Mouse (Mus musculus): ENCODE data around the gene Dusp12. TPM values are rescaled to one million over a fixed set of nuclear protein-coding genes. Genes with fewer than 3 reads are reported as not detected.

Gene Dusp12
- polyA plus RNA-seq, 1 experiment from 2014 or later, result 29.3 TPM

DNA sequence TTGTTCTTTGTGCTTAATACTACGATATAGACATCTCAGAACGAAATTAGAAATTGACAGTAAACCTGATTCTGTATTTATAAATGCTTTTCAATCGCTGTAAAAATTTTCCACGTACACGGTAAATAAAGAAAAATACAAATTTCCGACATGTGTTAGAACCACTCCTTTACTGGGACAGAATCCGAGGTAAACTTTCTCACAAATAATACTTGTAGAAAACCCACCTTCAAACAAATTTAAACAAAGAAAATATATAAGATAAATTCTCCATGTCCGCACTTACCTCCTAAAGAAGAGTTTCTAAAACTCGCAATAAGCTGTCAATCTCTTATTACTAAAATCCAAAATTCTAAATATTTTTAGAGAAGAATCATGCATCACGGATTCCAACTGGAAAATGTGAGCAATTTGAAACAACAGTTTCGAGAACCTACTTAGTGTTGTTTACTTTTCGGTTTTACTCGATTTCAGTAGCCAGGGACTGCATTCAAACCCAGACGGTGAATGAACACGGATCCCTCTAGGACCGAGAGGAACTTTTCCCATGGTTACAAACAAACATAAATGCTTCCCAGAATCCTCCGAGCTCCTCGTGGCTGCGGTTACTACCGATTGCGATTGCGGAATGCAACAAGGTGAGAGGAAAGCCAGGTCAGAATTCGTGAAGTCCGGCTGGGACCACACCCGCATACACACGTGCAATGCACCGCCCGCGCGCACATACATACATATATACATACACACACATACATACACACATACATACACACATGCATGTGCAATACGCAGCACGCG lies 17.0 kb downstream of the Dusp12 start:
- H3K27ac ChIP-seq (ENCODE audit: low read depth, low read length), result no peak overlapping the region

GRCm38 (mm10) chr1:170867691-170868105 lies 17.6 kb downstream of the Dusp12 start, which contains the start of gene Atf6:
Gene Atf6, minus strand, starts transcription at chr1:170867771.
- peak within 1 kb of the TSS; percentile 75 for H3K9ac ChIP-seq (ENCODE audit: low read length)
- peak; percentile 96 for DNase-seq (ENCODE audit: low spot score)
- no peaks in the 10 kb centered on the region for H3K4me1 ChIP-seq (replicated peaks; ENCODE audit: control insufficient read depth, insufficient read depth, low read length)
- under 1% methylated on average over 25 of the region's 25 CpGs for WGBS
- ATAC-seq (replicated peaks; ENCODE audit: low FRiP score), result peak; percentile 77
- H3K27ac ChIP-seq (ENCODE audit: low read depth, low read length), result 0 out of 2 replicates have a peak within 1 kb of the TSS, but pooled peaks have one; percentile 18
- H3K4me3 ChIP-seq (ENCODE audit: low read depth, low read length), result peak within 1 kb of the TSS; percentile 84
- no peaks in the 10 kb centered on the region for H3K36me3 ChIP-seq (ENCODE audit: control insufficient read depth, insufficient read depth, low read length)
- no peaks in the 10 kb centered on the region for H3K27me3 ChIP-seq (ENCODE audit: control insufficient read depth, insufficient read depth, low read length)
- no peaks in the 10 kb centered on the region for H3K9me3 ChIP-seq (ENCODE audit: control insufficient read depth, low read length)
- peak within 1 kb of the TSS; percentile 76 for H3K4me2 ChIP-seq (ENCODE audit: low read depth, low read length, severe bottlenecking)

More for the DNA sequence above, 17.0 kb downstream of the Dusp12 start:
- Histone ChIP-seq H3K9ac (ENCODE audit: low read length) (peak overlapping the region; percentile 60), H3K36me3 (ENCODE audit: control insufficient read depth, insufficient read depth, low read length) (no peaks in the 10 kb centered on the region), H3K4me2 (ENCODE audit: low read depth, low read length, severe bottlenecking) (peak overlapping the region; percentile 76), H3K27me3 (ENCODE audit: control insufficient read depth, insufficient read depth, low read length) (no peaks in the 10 kb centered on the region), H3K9me3 (ENCODE audit: control insufficient read depth, low read length) (no peaks in the 10 kb centered on the region), H3K4me3 (ENCODE audit: low read depth, low read length) (peak overlapping the region; percentile 84), H3K4me1 (replicated peaks; ENCODE audit: control insufficient read depth, insufficient read depth, low read length) (no peaks in the 10 kb centered on the region)
- ATAC-seq (replicated peaks; ENCODE audit: low FRiP score), result peak; percentile 82
- peak; percentile 81 for DNase-seq (ENCODE audit: low spot score)
- WGBS, result under 1% methylated on average over 33 of the region's 33 CpGs

DNA sequence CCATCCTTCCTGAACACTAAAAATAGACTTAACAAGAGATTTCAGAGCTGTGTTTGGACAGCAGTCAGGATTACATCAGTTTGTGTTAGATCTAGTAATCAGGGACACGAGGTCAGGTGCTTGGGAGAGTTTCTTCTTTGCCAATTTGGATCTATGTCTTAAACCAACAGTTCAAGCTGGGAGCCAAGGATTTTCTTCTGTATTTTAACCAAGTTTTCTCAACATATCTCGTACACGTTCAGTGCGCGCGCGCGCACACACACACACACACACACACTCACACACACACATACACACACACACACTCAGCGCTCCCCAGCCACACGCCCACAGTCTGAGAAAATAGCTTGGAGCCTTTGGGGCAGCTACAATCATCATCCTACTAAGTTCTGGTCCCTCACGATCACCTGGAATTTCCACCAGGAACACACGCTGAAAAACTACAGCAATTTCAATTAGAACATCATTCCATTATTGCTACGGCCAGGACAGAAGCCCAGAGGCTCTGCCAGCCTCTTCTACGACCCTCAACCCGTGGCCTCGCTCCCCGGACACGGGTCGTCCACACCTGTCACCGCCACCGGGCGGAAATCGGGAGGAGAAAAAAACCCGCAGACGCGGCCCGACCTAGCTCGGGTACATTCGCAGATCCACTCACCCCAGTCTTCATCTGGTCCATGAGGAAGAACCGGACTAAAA lies 18.2 kb downstream of the Dusp12 start:
- Histone ChIP-seq H3K4me1 (replicated peaks; ENCODE audit: control insufficient read depth, insufficient read depth, low read length) (no peaks in the 10 kb centered on the region), H3K4me2 (ENCODE audit: low read depth, low read length, severe bottlenecking) (peak overlapping the region; percentile 76), H3K27me3 (ENCODE audit: control insufficient read depth, insufficient read depth, low read length) (no peaks in the 10 kb centered on the region), H3K9me3 (ENCODE audit: control insufficient read depth, low read length) (no peaks in the 10 kb centered on the region), H3K36me3 (ENCODE audit: control insufficient read depth, insufficient read depth, low read length) (no peaks in the 10 kb centered on the region), H3K4me3 (ENCODE audit: low read depth, low read length) (peak overlapping the region; percentile 84), H3K27ac (ENCODE audit: low read depth, low read length) (0 out of 2 replicates have a peak overlapping the region, but pooled peaks have one; percentile 18), H3K9ac (ENCODE audit: low read length) (peak overlapping the region; percentile 75)
- DNase-seq (ENCODE audit: low spot score) (no peak), ATAC-seq (replicated peaks; ENCODE audit: low FRiP score) (peak; percentile 57)
- WGBS, result 3% methylated on average over 30 of the region's 30 CpGs

DNA sequence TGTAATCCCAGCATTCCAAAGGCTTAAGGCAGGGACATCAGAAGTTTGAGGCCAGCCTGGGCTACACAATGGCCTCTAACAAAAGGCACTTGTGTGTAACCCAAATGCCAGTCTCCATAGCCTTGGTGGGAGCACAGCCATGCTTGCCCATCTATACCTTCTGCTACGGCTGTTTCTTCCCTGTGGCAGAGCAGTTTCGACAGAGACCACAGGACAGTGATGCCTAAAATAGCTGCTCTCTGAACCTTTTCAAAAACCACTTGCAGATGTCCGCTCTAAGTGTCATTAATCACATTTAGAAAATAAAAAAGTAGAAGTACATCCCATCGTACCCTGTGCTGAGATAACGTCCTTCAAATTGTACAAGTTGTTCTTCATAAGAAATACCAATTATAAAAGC lies 19.9 kb downstream of the Dusp12 start:
- no peak overlapping the region for H3K27ac ChIP-seq (ENCODE audit: low read depth, low read length)
- H3K4me2 ChIP-seq (ENCODE audit: low read depth, low read length, severe bottlenecking), result no peak overlapping the region
- no peaks in the 10 kb centered on the region for H3K9me3 ChIP-seq (ENCODE audit: control insufficient read depth, low read length)
- H3K36me3 ChIP-seq (ENCODE audit: control insufficient read depth, insufficient read depth, low read length), result no peaks in the 10 kb centered on the region
- no peak overlapping the region for H3K4me3 ChIP-seq (ENCODE audit: low read depth, low read length)
- WGBS, result 88% methylated on average over 5 of the region's 5 CpGs
- H3K27me3 ChIP-seq (ENCODE audit: control insufficient read depth, insufficient read depth, low read length), result no peaks in the 10 kb centered on the region
- no peak for ATAC-seq (replicated peaks; ENCODE audit: low FRiP score)
- no peak overlapping the region for H3K9ac ChIP-seq (ENCODE audit: low read length)
- no peak for DNase-seq (ENCODE audit: low spot score)
- no peaks in the 10 kb centered on the region for H3K4me1 ChIP-seq (replicated peaks; ENCODE audit: control insufficient read depth, insufficient read depth, low read length)

GRCm38 (mm10) chr1:170864754-170865153 lies 20.6 kb downstream of the Dusp12 start:
- no peaks in the 10 kb centered on the region for H3K27me3 ChIP-seq (ENCODE audit: control insufficient read depth, insufficient read depth, low read length)
- no peaks in the 10 kb centered on the region for H3K9me3 ChIP-seq (ENCODE audit: control insufficient read depth, low read length)
- no peak overlapping the region for H3K4me3 ChIP-seq (ENCODE audit: low read depth, low read length)
- H3K4me1 ChIP-seq (replicated peaks; ENCODE audit: control insufficient read depth, insufficient read depth, low read length), result no peaks in the 10 kb centered on the region
- ATAC-seq (replicated peaks; ENCODE audit: low FRiP score), result no peak
- H3K4me2 ChIP-seq (ENCODE audit: low read depth, low read length, severe bottlenecking), result no peak overlapping the region
- no peak overlapping the region for H3K27ac ChIP-seq (ENCODE audit: low read depth, low read length)
- WGBS, result 87% methylated on average over 3 of the region's 3 CpGs
- no peaks in the 10 kb centered on the region for H3K36me3 ChIP-seq (ENCODE audit: control insufficient read depth, insufficient read depth, low read length)
- no peak overlapping the region for H3K9ac ChIP-seq (ENCODE audit: low read length)
- DNase-seq (ENCODE audit: low spot score), result no peak

- Histone ChIP-seq H3K9ac (ENCODE audit: low read length) (no peak overlapping the region), H3K4me2 (ENCODE audit: low read depth, low read length, severe bottlenecking) (no peak overlapping the region), H3K27me3 (ENCODE audit: control insufficient read depth, insufficient read depth, low read length) (no peaks in the 10 kb centered on the region), H3K27ac (ENCODE audit: low read depth, low read length) (no peak overlapping the region), H3K9me3 (ENCODE audit: control insufficient read depth, low read length) (no peaks in the 10 kb centered on the region), H3K4me1 (replicated peaks; ENCODE audit: control insufficient read depth, insufficient read depth, low read length) (no peaks in the 10 kb centered on the region), H3K4me3 (ENCODE audit: low read depth, low read length) (no peak overlapping the region), H3K36me3 (ENCODE audit: control insufficient read depth, insufficient read depth, low read length) (no peaks in the 10 kb centered on the region)
- DNase-seq (ENCODE audit: low spot score) (no peak), ATAC-seq (replicated peaks; ENCODE audit: low FRiP score) (no peak)
These were observed 21.1 kb downstream of the Dusp12 start for GRCm38 (mm10) chr1:170864234-170864633.

DNA sequence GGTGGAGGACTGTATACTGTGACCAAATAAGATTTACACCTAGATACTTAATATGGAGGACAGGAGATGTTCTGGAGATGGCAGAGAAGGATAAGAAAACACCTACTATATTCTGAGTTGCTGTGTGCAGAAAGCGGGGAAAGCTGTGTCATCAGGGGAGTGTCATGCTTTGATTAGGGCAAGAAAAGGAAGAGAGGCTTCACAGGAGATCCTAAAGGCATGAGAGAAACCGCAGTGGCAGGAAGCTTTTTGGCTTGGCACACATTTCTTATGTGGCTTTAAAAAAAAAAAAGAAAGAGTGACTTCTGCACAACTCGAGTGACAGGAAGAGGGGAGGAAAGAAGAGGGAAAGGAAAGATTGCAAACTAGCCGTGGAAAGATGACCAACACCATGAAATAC lies 22.3 kb downstream of the Dusp12 start:
- H3K4me1 ChIP-seq (replicated peaks; ENCODE audit: control insufficient read depth, insufficient read depth, low read length), result no peaks in the 10 kb centered on the region

DNA sequence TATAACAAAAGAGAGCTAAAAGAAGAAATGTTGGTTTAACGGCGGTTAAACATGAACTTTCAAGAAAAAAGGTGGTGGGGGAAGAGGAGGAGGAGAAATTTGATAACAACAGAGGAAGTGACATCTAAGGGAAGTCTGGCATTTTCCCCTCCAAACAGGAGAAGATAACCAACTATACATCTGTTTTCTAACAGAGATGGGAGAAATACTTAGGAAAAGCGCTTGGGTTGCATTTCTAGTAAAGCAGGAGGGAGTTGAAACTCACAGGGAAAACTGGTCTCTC lies 23.0 kb downstream of the Dusp12 start:
- H3K27ac ChIP-seq (ENCODE audit: low read depth, low read length), result no peak overlapping the region
- H3K4me3 ChIP-seq (ENCODE audit: low read depth, low read length), result no peak overlapping the region
- ATAC-seq (replicated peaks; ENCODE audit: low FRiP score) (no peak), DNase-seq (ENCODE audit: low spot score) (no peak)
- no peaks in the 10 kb centered on the region for H3K36me3 ChIP-seq (ENCODE audit: control insufficient read depth, insufficient read depth, low read length)
- H3K4me1 ChIP-seq (replicated peaks; ENCODE audit: control insufficient read depth, insufficient read depth, low read length), result no peaks in the 10 kb centered on the region
- no peaks in the 10 kb centered on the region for H3K27me3 ChIP-seq (ENCODE audit: control insufficient read depth, insufficient read depth, low read length)
- H3K9me3 ChIP-seq (ENCODE audit: control insufficient read depth, low read length), result no peaks in the 10 kb centered on the region
- no peak overlapping the region for H3K4me2 ChIP-seq (ENCODE audit: low read depth, low read length, severe bottlenecking)
- no peak overlapping the region for H3K9ac ChIP-seq (ENCODE audit: low read length)
- WGBS, result 77% methylated on average over 3 of the region's 3 CpGs

More for the DNA sequence above, 22.3 kb downstream of the Dusp12 start:
- H3K4me2 ChIP-seq (ENCODE audit: low read depth, low read length, severe bottlenecking), result no peak overlapping the region
- ATAC-seq (replicated peaks; ENCODE audit: low FRiP score) (no peak), DNase-seq (ENCODE audit: low spot score) (no peak)
- 79% methylated on average over 4 of the region's 4 CpGs for WGBS
- no peaks in the 10 kb centered on the region for H3K9me3 ChIP-seq (ENCODE audit: control insufficient read depth, low read length)
- no peak overlapping the region for H3K9ac ChIP-seq (ENCODE audit: low read length)
- no peak overlapping the region for H3K4me3 ChIP-seq (ENCODE audit: low read depth, low read length)
- H3K27me3 ChIP-seq (ENCODE audit: control insufficient read depth, insufficient read depth, low read length), result no peaks in the 10 kb centered on the region
- no peaks in the 10 kb centered on the region for H3K36me3 ChIP-seq (ENCODE audit: control insufficient read depth, insufficient read depth, low read length)
- no peak overlapping the region for H3K27ac ChIP-seq (ENCODE audit: low read depth, low read length)
